Mouse (Mus musculus) heart, embryonic 10.5 days (tissue): Measurements from ENCODE around the gene Vamp1. TPM values are rescaled to one million over a fixed set of nuclear protein-coding genes. Genes with fewer than 3 reads are reported as not detected.

Experiments used
- DNase-seq: peaks from one replicate; pipeline ENCODE4 v3.0.0-alpha.2; 2017; ENCODE audit warnings: low spot score
- H3K27ac ChIP-seq: fragments of 300-500 bp; sonication (generic); 2 replicates; pipeline ENCODE4 v1.5.1; 2016; ENCODE audit warnings: mild to moderate bottlenecking
- H3K27me3 ChIP-seq: fragments of 300-500 bp; sonication (generic); 2 replicates; pipeline ENCODE4 v1.6.1; 2016; ENCODE audit warnings: mild to moderate bottlenecking; ENCODE audit not compliant: poor library complexity, insufficient read depth, severe bottlenecking
- H3K36me3 ChIP-seq: fragments of 300-500 bp; sonication (generic); 2 replicates; pipeline ENCODE4 v1.6.1; 2016; ENCODE audit warnings: mild to moderate bottlenecking, moderate library complexity
- H3K4me1 ChIP-seq: fragments of 300-500 bp; sonication (generic); 2 replicates; pipeline ENCODE4 v1.6.1; 2016; ENCODE audit warnings: mild to moderate bottlenecking
- H3K4me3 ChIP-seq: fragments of 300-500 bp; sonication (generic); 2 replicates; pipeline ENCODE4 v1.5.1; 2016; ENCODE audit warnings: mild to moderate bottlenecking, moderate library complexity
- H3K9me3 ChIP-seq: fragments of 300-500 bp; sonication (generic); 2 replicates; pipeline ENCODE4 v1.6.1; 2016; ENCODE audit warnings: mild to moderate bottlenecking, moderate library complexity
- WGBS: fragments of 180-500 bp; shearing (Covaris S2); methylation state at CpG from one replicate; pipeline ENCODE4 v1.1.7; 2016; 5-methylcytosine and 5-hydroxymethylcytosine counted together
- polyA plus RNA-seq: library from polyadenylated mRNA; unstranded; fragments of >200 nt; fragmentation: Nextera tagmentation; extraction: Ambion mirVana; gene quantifications from 2 replicates; pipeline ENCODE4 v1.2.1, GENCODE M21; 2016

Gene Vamp1
- polyA plus RNA-seq: 3.4 TPM in 2 replicates

GRCm38 (mm10) chr6:125215148-125215954, at the start of gene Vamp1:
TSS of gene Vamp1 (plus strand) at chr6:125215551.
- H3K27ac ChIP-seq: peak within 1 kb of the TSS; percentile 90
- under 1% methylated on average over 48 of the region's 48 CpGs for WGBS

GRCm38 (mm10) chr6:125166051-125166751, 49.1 kb upstream of the Vamp1 start, which contains the start of gene Gapdh:
TSS of gene Gapdh (minus strand) at chr6:125166467.
- DNase-seq: peak; percentile 97
- under 1% methylated on average over 18 of the region's 18 CpGs for WGBS
- Histone ChIP-seq H3K4me1 (peaks cover 30% of the 10 kb centered on the region), H3K36me3 (peaks cover 73% of the 10 kb centered on the region), H3K9me3 (no peaks in the 10 kb centered on the region), H3K4me3 (peak within 1 kb of the TSS; percentile 95), H3K27me3 (no peaks in the 10 kb centered on the region), H3K27ac (peak within 1 kb of the TSS; percentile 100)

More at GRCm38 (mm10) chr6:125215148-125215954, at the start of gene Vamp1:
- Histone ChIP-seq H3K4me1 (0 out of 2 replicates have a peak, but pooled peaks cover 4% of the 10 kb centered on the region), H3K4me3 (peak within 1 kb of the TSS; percentile 84), H3K36me3 (0 out of 2 replicates have a peak, but pooled peaks cover 5% of the 10 kb centered on the region), H3K9me3 (no peaks in the 10 kb centered on the region), H3K27me3 (peaks cover 27% of the 10 kb centered on the region; the same call in 1 of the 2 replicates)
- DNase-seq: peak; percentile 98

- Histone ChIP-seq H3K4me1 (peaks cover 26% of the 10 kb centered on the region), H3K27ac (peak overlapping the region; percentile 100), H3K36me3 (peaks cover 74% of the 10 kb centered on the region), H3K4me3 (peak overlapping the region; percentile 95), H3K9me3 (no peaks in the 10 kb centered on the region), H3K27me3 (no peaks in the 10 kb centered on the region)
- 15% methylated on average over 10 of the region's 10 CpGs for WGBS
- DNase-seq: peak; percentile 91
Observed at GRCm38 (mm10) chr6:125166861-125167650, 48.3 kb upstream of the Vamp1 start.

GRCm38 (mm10) chr6:125168086-125168485, 47.3 kb upstream of the Vamp1 start:
- H3K9me3 ChIP-seq: no peaks in the 10 kb centered on the region
- H3K27ac ChIP-seq: peak overlapping the region; percentile 100; the same call in 1 of the 2 replicates
- H3K27me3 ChIP-seq: no peaks in the 10 kb centered on the region
- WGBS: 91% methylated on average over 14 of the region's 14 CpGs
- DNase-seq: no peak
- peaks cover 77% of the 10 kb centered on the region for H3K36me3 ChIP-seq
- H3K4me3 ChIP-seq: no peak overlapping the region
- peaks cover 26% of the 10 kb centered on the region for H3K4me1 ChIP-seq

- Histone ChIP-seq H3K27me3 (no peaks in the 10 kb centered on the region), H3K4me1 (peaks cover 18% of the 10 kb centered on the region), H3K9me3 (no peaks in the 10 kb centered on the region), H3K36me3 (peaks cover 80% of the 10 kb centered on the region), H3K4me3 (no peak overlapping the region), H3K27ac (0 out of 2 replicates have a peak overlapping the region, but pooled peaks have one; percentile 16)
- WGBS: 81% methylated on average over 6 of the region's 6 CpGs
- no peak for DNase-seq
Observed at GRCm38 (mm10) chr6:125170194-125170593, 45.2 kb upstream of the Vamp1 start.

- DNase-seq: peak; percentile 53
- H3K9me3 ChIP-seq: no peaks in the 10 kb centered on the region
- no peak overlapping the region for H3K27ac ChIP-seq
- H3K36me3 ChIP-seq: peaks cover 100% of the 10 kb centered on the region
- H3K27me3 ChIP-seq: no peaks in the 10 kb centered on the region
- WGBS: 78% methylated on average over 2 of the region's 2 CpGs
- no peak overlapping the region for H3K4me3 ChIP-seq
- peaks cover 6% of the 10 kb centered on the region for H3K4me1 ChIP-seq
Observed at GRCm38 (mm10) chr6:125172474-125172873, 42.9 kb upstream of the Vamp1 start.

- H3K9me3 ChIP-seq: no peaks in the 10 kb centered on the region
- WGBS: 91% methylated on average over 7 of the region's 7 CpGs
Observed at GRCm38 (mm10) chr6:125173256-125173655, 42.1 kb upstream of the Vamp1 start.

GRCm38 (mm10) chr6:125175469-125175868, 39.9 kb upstream of the Vamp1 start:
- peaks cover 99% of the 10 kb centered on the region for H3K36me3 ChIP-seq
- no peak for DNase-seq
- H3K4me1 ChIP-seq: no peaks in the 10 kb centered on the region
- no peaks in the 10 kb centered on the region for H3K9me3 ChIP-seq
- 91% methylated on average over 5 of the region's 5 CpGs for WGBS
- no peak overlapping the region for H3K27ac ChIP-seq
- no peak overlapping the region for H3K4me3 ChIP-seq
- no peaks in the 10 kb centered on the region for H3K27me3 ChIP-seq

More at GRCm38 (mm10) chr6:125173256-125173655, 42.1 kb upstream of the Vamp1 start:
- Histone ChIP-seq H3K36me3 (peaks cover 100% of the 10 kb centered on the region), H3K4me1 (no peaks in the 10 kb centered on the region), H3K27ac (no peak overlapping the region), H3K27me3 (no peaks in the 10 kb centered on the region), H3K4me3 (no peak overlapping the region)
- no peak for DNase-seq

- no peaks in the 10 kb centered on the region for H3K4me1 ChIP-seq
- peaks cover 98% of the 10 kb centered on the region for H3K36me3 ChIP-seq
- no peak overlapping the region for H3K27ac ChIP-seq
- DNase-seq: no peak
- H3K9me3 ChIP-seq: no peaks in the 10 kb centered on the region
- no peaks in the 10 kb centered on the region for H3K27me3 ChIP-seq
- 91% methylated on average over 7 of the region's 7 CpGs for WGBS
- no peak overlapping the region for H3K4me3 ChIP-seq
Observed at GRCm38 (mm10) chr6:125179601-125180000, 35.8 kb upstream of the Vamp1 start.

- 89% methylated on average over 5 of the region's 5 CpGs for WGBS
- Histone ChIP-seq H3K36me3 (peaks cover 98% of the 10 kb centered on the region), H3K9me3 (no peaks in the 10 kb centered on the region), H3K4me3 (no peak overlapping the region), H3K27ac (no peak overlapping the region), H3K27me3 (no peaks in the 10 kb centered on the region), H3K4me1 (no peaks in the 10 kb centered on the region)
- no peak for DNase-seq
Observed at GRCm38 (mm10) chr6:125182133-125182532, 33.2 kb upstream of the Vamp1 start.

GRCm38 (mm10) chr6:125186203-125186602, 29.1 kb upstream of the Vamp1 start:
- 94% methylated on average over 10 of the region's 10 CpGs for WGBS
- DNase-seq: no peak
- H3K27ac ChIP-seq: no peak overlapping the region
- H3K4me1 ChIP-seq: peaks cover 13% of the 10 kb centered on the region; the same call in 1 of the 2 replicates
- no peaks in the 10 kb centered on the region for H3K27me3 ChIP-seq
- peaks cover 84% of the 10 kb centered on the region for H3K36me3 ChIP-seq
- H3K9me3 ChIP-seq: no peaks in the 10 kb centered on the region
- no peak overlapping the region for H3K4me3 ChIP-seq

GRCm38 (mm10) chr6:125190816-125191215, 24.5 kb upstream of the Vamp1 start:
- Histone ChIP-seq H3K27me3 (no peaks in the 10 kb centered on the region), H3K4me1 (peaks cover 18% of the 10 kb centered on the region; the same call in 1 of the 2 replicates), H3K9me3 (no peaks in the 10 kb centered on the region), H3K4me3 (peak overlapping the region; percentile 82), H3K27ac (peak overlapping the region; percentile 98), H3K36me3 (peaks cover 62% of the 10 kb centered on the region)
- DNase-seq: no peak
